Mouse (Mus musculus) adrenal gland, postnatal 14 days (tissue): ENCODE measurements around the gene Pgp. TPM values are rescaled to one million over a fixed set of nuclear protein-coding genes. Genes with fewer than 3 reads are reported as not detected.

Experiments
- DNase-seq: peaks from one replicate; pipeline ENCODE4 v3.0.0; 2021; ENCODE audit warnings: mixed read lengths
- total RNA-seq: library from RNA; stranded (reverse); gene quantifications from 2 replicates; pipeline ENCODE4 v1.2.3, GENCODE M21; 2021

Pgp gene
- total RNA-seq, 1 experiment from 2014 or later = 55.8 TPM

- no peak for DNase-seq
Measured at GRCm38 (mm10) chr17:24481027-24481815, 11.0 kb downstream of the Pgp start.

- no peak for DNase-seq
Measured at GRCm38 (mm10) chr17:24483495-24483894, 13.3 kb downstream of the Pgp start.

- no peak for DNase-seq
Measured at GRCm38 (mm10) chr17:24485090-24485860, 15.1 kb downstream of the Pgp start.

DNA sequence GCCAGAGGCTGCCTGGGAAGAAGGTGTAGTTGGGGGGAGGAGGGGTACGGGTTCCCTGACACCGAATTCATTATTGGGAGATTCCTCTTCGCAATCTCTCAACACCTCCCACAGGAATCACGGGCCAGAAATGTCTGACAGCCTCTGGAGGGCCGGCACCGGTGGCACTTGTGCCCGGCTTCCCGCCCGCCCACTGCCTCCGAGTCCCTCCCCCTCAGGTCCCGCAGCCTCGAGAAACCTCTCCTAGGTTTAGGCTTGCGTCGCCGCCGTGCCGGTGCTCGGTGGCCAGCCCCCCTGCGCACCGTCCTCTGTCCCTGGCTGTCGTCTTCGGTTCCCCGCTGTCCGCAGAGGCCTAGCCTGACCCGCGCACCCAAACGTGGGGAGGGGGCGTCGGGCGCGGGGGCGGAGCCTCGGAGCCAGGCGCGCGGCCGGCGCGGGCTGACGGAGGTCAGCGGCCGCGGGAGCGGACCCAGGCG lies 18.0 kb downstream of the Pgp start, which contains the start of gene Caskin1:
TSS of gene Caskin1 (plus strand) at position 416 of the 476 bp plus-strand sequence.
- peak; percentile 71 for DNase-seq

DNA sequence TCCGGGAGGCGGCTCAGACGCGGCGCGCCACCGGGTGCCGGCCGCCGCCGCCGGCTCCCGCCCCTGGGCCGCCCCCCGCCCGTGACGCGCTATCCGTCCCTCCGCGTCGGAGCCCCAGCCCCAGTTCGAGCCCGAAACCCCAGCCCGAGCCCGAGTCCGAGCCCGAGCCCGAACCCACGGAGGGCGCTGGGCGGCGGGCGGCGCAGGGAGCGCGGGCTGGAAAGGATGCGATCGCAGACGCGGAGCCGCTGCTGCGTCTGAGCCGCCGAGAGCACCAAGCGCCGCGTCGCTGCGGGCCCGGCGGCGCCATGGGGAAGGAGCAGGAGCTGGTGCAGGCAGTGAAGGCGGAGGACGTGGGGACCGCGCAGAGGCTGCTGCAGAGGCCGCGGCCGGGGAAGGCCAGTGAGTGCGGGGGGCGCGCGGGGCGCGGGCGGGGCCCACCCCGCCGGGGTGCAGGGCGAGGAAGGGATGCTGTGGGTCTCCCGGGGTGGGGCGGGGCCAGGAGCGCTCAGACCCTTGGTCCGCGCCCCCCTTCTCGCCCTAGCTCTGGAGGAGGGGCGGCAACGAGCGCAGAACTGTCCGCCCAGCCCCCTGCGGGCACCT lies 18.6 kb downstream of the Pgp start:
- peak; percentile 59 for DNase-seq

DNA sequence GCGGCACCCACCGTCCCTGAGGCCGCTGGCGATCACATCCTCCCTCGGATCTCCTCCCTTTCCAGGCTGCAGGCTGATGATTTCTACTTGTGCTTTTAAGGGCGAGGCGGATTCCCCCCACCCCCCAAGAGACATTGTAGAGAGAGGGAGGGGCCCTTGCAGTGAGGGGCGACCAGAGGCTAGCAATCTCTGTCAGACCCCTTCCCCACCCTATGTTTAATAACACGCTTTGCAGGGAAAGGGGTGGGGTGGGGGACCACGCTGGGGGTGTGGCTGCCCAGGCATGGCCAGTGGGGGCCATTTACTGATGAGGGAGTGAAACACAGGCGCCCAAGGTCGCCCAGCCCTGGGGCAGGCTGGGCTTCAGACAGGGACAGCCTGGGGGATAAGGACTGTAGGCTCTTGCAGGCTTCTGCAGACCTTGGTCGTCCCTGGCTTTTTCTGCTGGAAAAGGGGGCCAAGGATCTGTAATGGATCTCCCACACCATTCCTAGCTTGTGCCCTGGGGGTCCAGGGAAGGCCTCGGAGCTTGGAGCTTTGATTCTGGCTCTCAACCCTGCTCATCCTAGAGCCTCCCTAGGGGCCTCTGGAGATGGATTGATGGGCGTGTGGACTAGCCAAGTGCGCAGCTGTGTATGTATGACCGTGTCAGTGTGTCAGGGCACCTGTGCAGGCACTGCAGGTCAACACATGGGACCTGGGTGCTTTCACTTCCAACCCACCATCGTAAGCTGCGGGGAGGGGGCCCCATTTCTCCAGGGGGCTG lies 19.3 kb downstream of the Pgp start:
- DNase-seq = peak; percentile 63

DNA sequence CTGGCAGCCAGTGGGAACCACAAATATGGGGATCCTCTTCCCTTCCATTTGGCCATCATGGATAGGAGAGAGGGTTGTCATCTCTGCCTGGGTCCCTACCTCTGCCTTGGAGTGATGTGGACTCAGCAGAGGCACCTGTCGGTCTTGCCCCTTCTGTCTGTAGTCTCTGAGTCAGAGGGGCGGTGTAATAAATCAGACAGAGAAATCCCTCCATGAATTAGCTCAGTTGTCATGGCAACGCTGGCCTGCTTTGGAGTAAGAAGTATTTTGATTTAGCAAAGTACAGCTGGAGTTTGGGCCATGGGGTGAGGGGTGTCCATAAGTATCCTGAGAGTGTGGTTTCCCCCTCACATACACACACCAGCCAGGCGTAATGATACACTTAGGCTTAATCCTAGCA lies 20.2 kb downstream of the Pgp start:
- peak; percentile 50 for DNase-seq

- peak; percentile 78 for DNase-seq
Measured at GRCm38 (mm10) chr17:24494627-24495335, 24.6 kb downstream of the Pgp start.

DNA sequence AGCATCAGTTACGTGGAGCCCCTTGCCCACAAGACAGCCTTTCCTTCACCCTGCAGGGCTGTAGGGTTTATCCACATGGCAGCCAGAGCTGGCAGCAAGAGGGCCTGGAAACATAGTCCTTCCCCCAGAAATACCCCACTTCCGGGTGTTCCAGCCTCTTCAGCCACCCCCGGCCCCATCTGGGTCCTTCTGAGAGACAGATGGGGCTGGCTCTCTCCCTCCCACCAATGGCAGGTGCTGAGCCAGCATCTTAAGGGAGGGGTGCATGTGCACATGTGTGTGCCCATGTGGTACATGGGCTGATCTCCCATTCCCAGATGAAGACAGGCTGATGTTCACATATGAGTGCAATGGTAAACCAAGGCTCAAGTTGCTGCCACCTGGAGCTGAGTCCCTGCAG lies 25.3 kb downstream of the Pgp start:
- no peak for DNase-seq

DNA sequence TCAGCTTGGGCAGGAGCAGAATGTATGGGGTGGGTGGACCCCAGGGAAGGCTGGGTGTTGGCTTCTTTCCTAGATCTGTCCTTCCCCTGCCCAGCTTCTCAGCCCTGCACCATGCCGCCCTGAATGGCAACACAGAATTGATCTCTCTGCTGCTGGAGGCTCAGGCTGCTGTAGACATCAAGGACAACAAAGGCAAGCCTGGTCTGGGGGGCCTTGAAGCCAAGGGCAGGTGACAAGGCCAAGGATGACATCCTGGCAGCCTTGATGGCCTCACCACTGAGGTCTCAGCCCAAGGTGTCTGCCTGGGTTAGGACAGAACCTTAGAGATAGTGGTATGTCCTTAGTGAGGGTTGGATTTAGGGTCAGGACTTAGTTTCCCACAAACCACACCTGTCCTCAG lies 25.8 kb downstream of the Pgp start:
- peak; percentile 48 for DNase-seq

DNA sequence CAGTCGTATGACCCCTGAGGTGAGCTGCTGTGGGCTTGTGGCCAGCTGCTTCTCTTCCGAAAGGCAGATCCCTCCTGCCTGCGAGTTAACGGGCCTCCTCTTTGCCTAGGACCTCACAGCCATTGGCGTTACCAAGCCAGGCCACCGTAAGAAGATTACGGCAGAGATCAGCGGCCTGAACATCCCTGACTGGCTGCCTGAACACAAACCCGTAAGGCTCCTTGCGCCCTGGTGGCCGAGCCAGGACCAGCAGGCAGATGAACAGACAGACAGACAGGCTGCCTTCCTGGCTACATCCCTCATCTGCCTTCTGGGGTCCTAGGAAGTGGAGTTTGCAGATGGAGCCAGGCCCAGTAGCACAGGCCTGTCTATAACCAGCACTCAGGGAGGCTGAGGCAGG lies 32.0 kb downstream of the Pgp start:
- no peak for DNase-seq

GRCm38 (mm10) chr17:24504085-24504484 lies 33.9 kb downstream of the Pgp start:
- DNase-seq = no peak

- DNase-seq = no peak
Measured at GRCm38 (mm10) chr17:24505286-24505955, 35.2 kb downstream of the Pgp start.

- peak; percentile 65 for DNase-seq
Measured at GRCm38 (mm10) chr17:24506332-24507070, 36.3 kb downstream of the Pgp start.

GRCm38 (mm10) chr17:24507129-24507664 lies 37.0 kb downstream of the Pgp start:
- DNase-seq = peak; percentile 46

DNA sequence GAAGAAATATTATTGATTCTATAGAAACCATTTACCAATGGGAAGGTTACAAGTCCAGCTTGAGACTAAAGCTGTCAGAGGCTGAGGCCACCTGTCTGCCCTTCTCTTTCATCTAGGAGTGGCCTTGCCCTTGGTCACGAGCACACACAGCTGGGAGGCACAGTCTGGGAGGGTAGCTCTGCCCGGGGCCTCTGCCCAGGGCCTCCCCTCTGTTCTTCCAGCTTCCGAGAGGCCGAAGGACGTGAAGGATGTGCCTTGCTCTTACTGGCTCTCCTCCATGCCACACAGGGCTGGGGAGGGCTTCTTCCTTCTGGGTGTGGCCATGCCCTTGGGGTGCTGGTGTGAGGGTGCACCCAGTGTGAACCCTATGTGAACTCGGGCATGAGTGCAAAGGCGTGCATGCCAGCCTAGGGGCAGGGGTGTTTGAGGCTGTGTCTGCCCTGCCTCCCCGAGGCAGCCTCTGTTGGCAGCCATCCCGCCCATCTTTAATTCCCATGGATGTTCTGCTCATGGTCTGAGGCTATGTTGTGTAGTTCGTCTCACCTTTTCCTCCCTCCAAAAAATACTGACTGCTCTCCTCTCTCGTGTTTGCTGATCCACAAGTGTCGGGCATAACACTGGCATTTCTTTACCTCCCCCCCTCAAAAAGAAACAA lies 37.7 kb downstream of the Pgp start:
- DNase-seq = peak; percentile 70

- DNase-seq = peak; percentile 79
Measured at GRCm38 (mm10) chr17:24513609-24514008, 43.4 kb downstream of the Pgp start.

DNA sequence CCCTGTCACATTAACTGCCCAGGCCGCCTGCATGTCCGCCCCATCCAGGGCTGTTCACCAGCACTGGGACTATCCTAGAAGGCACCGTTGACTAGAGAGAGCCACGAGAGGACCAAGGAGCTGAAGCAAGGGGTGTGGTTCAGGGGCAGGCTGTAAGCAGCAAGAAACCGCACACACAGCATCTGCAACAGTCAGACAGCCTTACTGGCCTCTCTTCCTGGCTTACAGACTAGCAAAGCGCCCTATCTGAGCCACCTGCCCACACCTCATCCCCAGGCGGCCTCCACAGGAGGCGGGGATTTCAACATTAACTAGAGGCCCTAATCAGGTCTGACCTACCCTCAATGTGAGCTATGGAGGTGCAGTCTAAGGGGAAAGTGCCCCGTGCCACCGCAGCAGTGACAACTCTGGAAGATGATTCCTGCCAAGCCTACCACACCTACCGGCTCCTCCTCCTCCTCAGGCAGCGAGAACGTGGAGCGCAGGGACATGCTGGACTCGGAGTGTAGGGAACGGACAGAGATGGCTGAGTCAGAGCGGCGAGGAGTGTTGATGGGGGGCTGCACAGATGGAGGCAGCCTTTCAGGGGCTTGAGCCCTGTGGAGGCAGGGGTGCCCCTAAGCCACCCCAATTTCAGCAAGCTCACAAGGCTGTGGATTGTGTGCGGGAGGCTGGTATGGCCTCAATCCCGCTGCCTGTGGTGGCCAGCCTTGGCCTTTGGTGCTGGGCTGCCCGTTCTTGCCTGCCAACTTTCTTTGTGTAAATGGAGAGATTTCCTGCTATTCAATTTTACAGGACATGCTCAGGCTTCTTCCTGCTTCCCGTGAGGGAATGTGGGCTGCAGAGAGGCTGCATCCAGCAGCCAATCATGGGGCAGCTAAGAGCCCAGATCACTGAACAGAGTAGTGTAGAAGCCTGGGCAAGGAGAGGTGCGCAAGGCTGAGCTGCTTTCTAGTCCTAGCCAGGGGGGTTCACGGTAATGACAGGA lies 44.4 kb downstream of the Pgp start:
- DNase-seq = peak; percentile 40
